Mouse (Mus musculus) brain, embryonic 14.5 days (tissue): ENCODE results near the gene Gfy.

Source experiments
- CTCF ChIP-seq: fragments of 200-500 bp; IDR thresholded peaks from 2 replicates; pipeline ENCODE4 v1.5.1; 2012; ENCODE audit warnings: inconsistent platforms, mild to moderate bottlenecking, moderate library complexity, borderline replicate concordance; ENCODE audit not compliant: insufficient read depth, insufficient read length; ENCODE audit errors: extremely low read depth
- POLR2A ChIP-seq: fragments of 200-500 bp; IDR thresholded peaks from 2 replicates; pipeline ENCODE4 v1.6.1; 2012; ENCODE audit warnings: mild to moderate bottlenecking, inconsistent platforms, borderline replicate concordance; ENCODE audit not compliant: poor library complexity, insufficient read depth, insufficient read length, severe bottlenecking; ENCODE audit errors: extremely low read depth

DNA sequence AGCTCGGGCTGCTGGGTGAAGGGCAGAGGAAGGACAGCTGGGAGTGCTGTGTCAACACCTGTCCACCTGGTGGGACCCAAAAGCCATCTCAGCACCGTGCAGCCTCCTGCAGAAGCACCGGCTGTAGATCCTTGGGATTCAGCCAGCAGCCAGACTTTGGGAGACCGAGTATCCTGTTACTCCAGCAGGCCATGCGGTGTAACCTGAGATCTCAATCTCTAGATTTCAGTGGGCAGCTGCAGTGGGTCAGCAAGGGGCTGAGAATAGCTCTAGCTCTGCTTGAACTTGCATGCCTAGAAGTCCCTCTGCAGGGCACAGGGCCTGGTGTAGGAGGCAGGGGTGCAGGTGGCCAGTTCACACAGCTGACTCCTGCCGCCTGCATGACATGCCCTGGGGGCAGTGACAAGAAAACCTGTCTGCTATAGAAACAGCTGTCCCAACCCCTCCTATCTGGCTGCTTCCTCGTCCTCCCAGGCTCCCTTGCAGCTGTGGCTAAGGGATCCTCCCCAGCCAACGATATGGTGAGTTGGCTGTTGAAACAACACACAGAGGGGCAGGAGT is 12.5 kb upstream of the Gfy start:
- TF ChIP-seq POLR2A (no peak), CTCF (no peak)
